ENCODE assay signal across 40 mouse cellular contexts in the genomic region with DNA sequence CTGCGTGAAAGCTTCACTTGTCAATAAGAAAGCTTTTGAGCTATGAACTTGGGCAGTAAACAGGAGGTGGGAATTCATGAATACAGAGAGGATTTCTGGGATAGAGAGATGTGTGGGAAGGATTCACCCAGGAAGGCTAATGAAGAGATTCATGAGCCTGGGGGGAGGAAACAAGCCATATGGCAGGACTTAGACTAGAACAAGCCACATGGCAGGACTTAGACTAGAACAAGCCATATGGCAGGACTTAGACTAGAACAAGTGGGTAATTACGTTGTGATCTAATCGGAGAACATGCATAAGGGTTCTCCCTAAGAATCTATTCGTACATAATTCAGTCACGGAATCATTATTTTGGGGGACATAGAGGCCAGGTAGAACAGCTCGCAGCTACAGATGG. TPM values are rescaled to one million over a fixed set of nuclear protein-coding genes. Genes with fewer than 3 reads are reported as not detected.
DNase-seq lines count a peak whose midpoint lies in the region; ATAC-seq lines count a peak whose summit lies in the region.
"Had no signal": no experiment of that assay in that cellular context is flagged by ENCODE, and none has a peak within 500 bp of the region (broad histone marks: within the 10 kb centered on the region; RNA-seq: fewer than 3 reads in every experiment).

No protein-coding gene starts in this region.

- no peaks in the 10 kb centered on the region for H3K9me3 ChIP-seq in kidney, embryonic 14.5 days (ENCODE audit: control insufficient read depth, low read length)
- H3K9me3 ChIP-seq: embryonic facial prominence, embryonic 13.5 days; hindbrain, embryonic 10.5 days; intestine, embryonic 15.5 days; limb, embryonic 13.5 days; lung, embryonic 15.5 days; midbrain, embryonic 10.5 days; midbrain, embryonic 15.5 days; neural tube, embryonic 15.5 days; stomach, embryonic 15.5 days had no signal

- H3K4me3 ChIP-seq in kidney, embryonic 14.5 days (ENCODE audit: low read length), result no peak overlapping the region
- H3K4me3 ChIP-seq: embryonic facial prominence, embryonic 13.5 days; erythroblast, embryonic 14.5 days; hindbrain, embryonic 10.5 days; intestine, embryonic 15.5 days; limb, embryonic 13.5 days; lung, embryonic 15.5 days; midbrain, embryonic 10.5 days; midbrain, embryonic 15.5 days; neural tube, embryonic 15.5 days; stomach, embryonic 15.5 days had no signal

- no peaks in the 10 kb centered on the region for H3K27me3 ChIP-seq in kidney, embryonic 14.5 days (ENCODE audit: control insufficient read depth, insufficient read depth, low read length)
- H3K27me3 ChIP-seq: embryonic facial prominence, embryonic 13.5 days; intestine, embryonic 15.5 days; limb, embryonic 13.5 days; lung, embryonic 15.5 days; midbrain, embryonic 15.5 days; neural tube, embryonic 15.5 days; stomach, embryonic 15.5 days had no signal

- H3K36me3 ChIP-seq in kidney, embryonic 14.5 days (ENCODE audit: control insufficient read depth, insufficient read depth, low read length), result no peaks in the 10 kb centered on the region
- H3K36me3 ChIP-seq: embryonic facial prominence, embryonic 13.5 days; hindbrain, embryonic 10.5 days; intestine, embryonic 15.5 days; limb, embryonic 13.5 days; lung, embryonic 15.5 days; midbrain, embryonic 10.5 days; midbrain, embryonic 15.5 days; neural tube, embryonic 15.5 days; stomach, embryonic 15.5 days had no signal

- no peak overlapping the region for H3K27ac ChIP-seq in kidney, embryonic 14.5 days (ENCODE audit: low read depth, low read length)
- H3K27ac ChIP-seq: embryonic facial prominence, embryonic 13.5 days; hindbrain, embryonic 10.5 days; intestine, embryonic 15.5 days; kidney, postnatal 0 days; limb, embryonic 13.5 days; lung, embryonic 15.5 days; midbrain, embryonic 10.5 days; midbrain, embryonic 15.5 days; neural tube, embryonic 15.5 days; stomach, embryonic 15.5 days had no signal

- no peak for ATAC-seq in kidney, embryonic 14.5 days (ENCODE audit: low FRiP score, low TSS enrichment)
- ATAC-seq: forebrain, embryonic 16.5 days; hindbrain, embryonic 16.5 days; intestine, embryonic 15.5 days; midbrain, embryonic 15.5 days; Patski had no signal

- WGBS in kidney, embryonic 14.5 days, result 94% methylated on average over 6 of the region's 6 CpGs

- H3K4me2 ChIP-seq in kidney, embryonic 14.5 days (replicated peaks; ENCODE audit: low read depth, low read length), result no peak overlapping the region
- H3K4me2 ChIP-seq: embryonic facial prominence, embryonic 13.5 days; intestine, embryonic 15.5 days; limb, embryonic 13.5 days; liver, embryonic 11.5 days; lung, embryonic 15.5 days; midbrain, embryonic 15.5 days; neural tube, embryonic 15.5 days; stomach, embryonic 15.5 days had no signal

- no peaks in the 10 kb centered on the region for H3K4me1 ChIP-seq in kidney, embryonic 14.5 days (ENCODE audit: control insufficient read depth, insufficient read depth, low read length)
- H3K4me1 ChIP-seq: embryonic facial prominence, embryonic 13.5 days; hindbrain, embryonic 10.5 days; intestine, embryonic 15.5 days; limb, embryonic 13.5 days; lung, embryonic 15.5 days; midbrain, embryonic 10.5 days; midbrain, embryonic 15.5 days; neural tube, embryonic 15.5 days; stomach, embryonic 15.5 days had no signal

- DNase-seq in cerebellum, adult 11-12 months, result peak; percentile 51
- DNase-seq in cerebellum, postnatal 4 days (ENCODE audit: low spot score in 2 of 2), result no peak
- DNase-seq in layer of hippocampus, adult 11-12 months (ENCODE audit: low spot score), result peak; percentile 45
- DNase-seq in layer of hippocampus, postnatal 25 days (ENCODE audit: extremely low spot score in 1 of 2, low spot score in 1 of 2), result no peak
- DNase-seq in cerebellum, adult 9-10 months, result peak; percentile 71
- peak; percentile 46 for DNase-seq in layer of hippocampus, adult 9-10 months (ENCODE audit: low spot score)
- no peak for DNase-seq in left cerebral cortex, adult 11 months (ENCODE audit: low spot score)
- DNase-seq: adrenal gland, postnatal 10 days; gastrocnemius, postnatal 14 days; heart, postnatal 14 days; kidney, adult 2 months; kidney, postnatal 4 days; thymus, adult 2 months; thymus, postnatal 36 days had no signal

- no peak overlapping the region for H3K9ac ChIP-seq in kidney, embryonic 14.5 days (ENCODE audit: low read depth, low read length)
- H3K9ac ChIP-seq: embryonic facial prominence, embryonic 13.5 days; intestine, embryonic 15.5 days; limb, embryonic 13.5 days; lung, embryonic 15.5 days; midbrain, embryonic 15.5 days; neural tube, embryonic 15.5 days; stomach, embryonic 15.5 days had no signal

RNA-seq across cellular contexts. Expression of gene Gzmn, which starts 1.0 kb away (rescaled TPM):
- total RNA-seq in layer of hippocampus, postnatal 25 days (2021), result not detected
- polyA plus RNA-seq in kidney, embryonic 14.5 days (2014; fragmentation: Nextera tagmentation; extraction: Ambion mirVana), result not detected in 2 replicates
- total RNA-seq: adrenal gland, postnatal 10 days; common myeloid progenitor, adult 5-6 weeks; gastrocnemius, postnatal 14 days; granulocyte monocyte progenitor cell, adult 5-6 weeks; heart, postnatal 14 days; left cerebral cortex, adult 8-10 months; left cerebral cortex, postnatal 36 days; megakaryocyte progenitor cell, adult 5-6 weeks; MEL had no signal
- polyA plus RNA-seq: embryonic facial prominence, embryonic 13.5 days; erythroblast, embryonic 14.5 days; forebrain, embryonic 11.5 days; forebrain, embryonic 16.5 days; heart, embryonic 14.5 days; hindbrain, embryonic 10.5 days; hindbrain, embryonic 16.5 days; intestine, embryonic 15.5 days; kidney, adult 2 months; kidney, postnatal 0 days; limb, embryonic 13.5 days; liver, embryonic 11.5 days; liver, embryonic 16.5 days; lung, embryonic 15.5 days; midbrain, embryonic 10.5 days; midbrain, embryonic 15.5 days; neural tube, embryonic 15.5 days; small intestine, adult 2 months; stomach, embryonic 15.5 days; thymus, adult 2 months had no signal

RNA-seq across cellular contexts. Expression of gene Gzmg, which starts 14.0 kb away (rescaled TPM):
- not detected for total RNA-seq in layer of hippocampus, postnatal 25 days (2021)
- not detected in 2 replicates for polyA plus RNA-seq in kidney, embryonic 14.5 days (2014; fragmentation: Nextera tagmentation; extraction: Ambion mirVana)
- total RNA-seq: adrenal gland, postnatal 10 days; common myeloid progenitor, adult 5-6 weeks; gastrocnemius, postnatal 14 days; granulocyte monocyte progenitor cell, adult 5-6 weeks; heart, postnatal 14 days; left cerebral cortex, adult 8-10 months; left cerebral cortex, postnatal 36 days; megakaryocyte progenitor cell, adult 5-6 weeks; MEL had no signal
- polyA plus RNA-seq: embryonic facial prominence, embryonic 13.5 days; erythroblast, embryonic 14.5 days; forebrain, embryonic 11.5 days; forebrain, embryonic 16.5 days; heart, embryonic 14.5 days; hindbrain, embryonic 10.5 days; hindbrain, embryonic 16.5 days; intestine, embryonic 15.5 days; kidney, adult 2 months; kidney, postnatal 0 days; limb, embryonic 13.5 days; liver, embryonic 11.5 days; liver, embryonic 16.5 days; lung, embryonic 15.5 days; midbrain, embryonic 10.5 days; midbrain, embryonic 15.5 days; neural tube, embryonic 15.5 days; small intestine, adult 2 months; stomach, embryonic 15.5 days; thymus, adult 2 months had no signal

RNA-seq across cellular contexts. Expression of gene Gzmf, which starts 37.8 kb away (rescaled TPM):
- not detected for total RNA-seq in layer of hippocampus, postnatal 25 days (2021)
- not detected in 2 replicates for polyA plus RNA-seq in kidney, embryonic 14.5 days (2014; fragmentation: Nextera tagmentation; extraction: Ambion mirVana)
- total RNA-seq: adrenal gland, postnatal 10 days; common myeloid progenitor, adult 5-6 weeks; gastrocnemius, postnatal 14 days; granulocyte monocyte progenitor cell, adult 5-6 weeks; heart, postnatal 14 days; left cerebral cortex, adult 8-10 months; left cerebral cortex, postnatal 36 days; megakaryocyte progenitor cell, adult 5-6 weeks; MEL had no signal
- polyA plus RNA-seq: embryonic facial prominence, embryonic 13.5 days; erythroblast, embryonic 14.5 days; forebrain, embryonic 11.5 days; forebrain, embryonic 16.5 days; heart, embryonic 14.5 days; hindbrain, embryonic 10.5 days; hindbrain, embryonic 16.5 days; intestine, embryonic 15.5 days; kidney, adult 2 months; kidney, postnatal 0 days; limb, embryonic 13.5 days; liver, embryonic 11.5 days; liver, embryonic 16.5 days; lung, embryonic 15.5 days; midbrain, embryonic 10.5 days; midbrain, embryonic 15.5 days; neural tube, embryonic 15.5 days; small intestine, adult 2 months; stomach, embryonic 15.5 days; thymus, adult 2 months had no signal

RNA-seq across cellular contexts. Expression of gene Gzmd, which starts 41.0 kb away (rescaled TPM):
- total RNA-seq in layer of hippocampus, postnatal 25 days (2021), result not detected
- not detected in 2 replicates for polyA plus RNA-seq in kidney, embryonic 14.5 days (2014; fragmentation: Nextera tagmentation; extraction: Ambion mirVana)
- total RNA-seq: adrenal gland, postnatal 10 days; common myeloid progenitor, adult 5-6 weeks; gastrocnemius, postnatal 14 days; granulocyte monocyte progenitor cell, adult 5-6 weeks; heart, postnatal 14 days; left cerebral cortex, adult 8-10 months; left cerebral cortex, postnatal 36 days; MEL had no signal
- polyA plus RNA-seq: embryonic facial prominence, embryonic 13.5 days; erythroblast, embryonic 14.5 days; forebrain, embryonic 11.5 days; forebrain, embryonic 16.5 days; heart, embryonic 14.5 days; hindbrain, embryonic 10.5 days; hindbrain, embryonic 16.5 days; intestine, embryonic 15.5 days; kidney, adult 2 months; kidney, postnatal 0 days; limb, embryonic 13.5 days; liver, embryonic 11.5 days; liver, embryonic 16.5 days; lung, embryonic 15.5 days; midbrain, embryonic 10.5 days; midbrain, embryonic 15.5 days; neural tube, embryonic 15.5 days; small intestine, adult 2 months; stomach, embryonic 15.5 days; thymus, adult 2 months had no signal

RNA-seq across cellular contexts. Expression of gene Gzme, which starts 53.0 kb away (rescaled TPM):
- not detected for total RNA-seq in layer of hippocampus, postnatal 25 days (2021)
- not detected in 2 replicates for polyA plus RNA-seq in kidney, embryonic 14.5 days (2014; fragmentation: Nextera tagmentation; extraction: Ambion mirVana)
- total RNA-seq: adrenal gland, postnatal 10 days; common myeloid progenitor, adult 5-6 weeks; gastrocnemius, postnatal 14 days; granulocyte monocyte progenitor cell, adult 5-6 weeks; heart, postnatal 14 days; left cerebral cortex, adult 8-10 months; left cerebral cortex, postnatal 36 days; megakaryocyte progenitor cell, adult 5-6 weeks; MEL had no signal
- polyA plus RNA-seq: embryonic facial prominence, embryonic 13.5 days; erythroblast, embryonic 14.5 days; forebrain, embryonic 11.5 days; forebrain, embryonic 16.5 days; heart, embryonic 14.5 days; hindbrain, embryonic 10.5 days; hindbrain, embryonic 16.5 days; intestine, embryonic 15.5 days; kidney, adult 2 months; kidney, postnatal 0 days; limb, embryonic 13.5 days; liver, embryonic 11.5 days; liver, embryonic 16.5 days; lung, embryonic 15.5 days; midbrain, embryonic 10.5 days; midbrain, embryonic 15.5 days; neural tube, embryonic 15.5 days; small intestine, adult 2 months; stomach, embryonic 15.5 days; thymus, adult 2 months had no signal

Comparison
In these comparisons a context has a peak if more than half of its experiments do, and no peak if none do; other contexts are left out.
1. DNase-seq: peak in cerebellum, adult 11-12 months (single experiment), layer of hippocampus, adult 11-12 months (single experiment), cerebellum, adult 9-10 months (single experiment) and layer of hippocampus, adult 9-10 months (single experiment); none in cerebellum, postnatal 4 days (0 of 2), layer of hippocampus, postnatal 25 days (0 of 2) and left cerebral cortex, adult 11 months (single experiment).